Mouse (Mus musculus) thymus, postnatal 0 days (tissue): ENCODE measurements around the gene Prdm10. TPM values are rescaled to one million over a fixed set of nuclear protein-coding genes. Genes with fewer than 3 reads are reported as not detected.

Experiments
- polyA plus RNA-seq: library from polyadenylated mRNA; unstranded; fragments of >200 nt; fragmentation: Nextera tagmentation; extraction: Ambion mirVana; gene quantifications from 2 replicates; pipeline ENCODE4 v1.2.1, GENCODE M21; 2015

Gene Prdm10
- polyA plus RNA-seq, 1 experiment from 2014 or later = 3.6 TPM

Other genes starting within 250 kb of the Prdm10 start
- gene Zbtb44, start 249.9 kb upstream of the Prdm10 start, polyA plus RNA-seq = 8.4 and 10.8 TPM in 2 replicates
- 11.0 and 11.6 TPM in 2 replicates for gene St14, start 148.7 kb upstream of the Prdm10 start, polyA plus RNA-seq
- gene Aplp2, start 68.7 kb upstream of the Prdm10 start, polyA plus RNA-seq = 166 and 168 TPM in 2 replicates
- gene Nfrkb, start 105.7 kb downstream of the Prdm10 start, polyA plus RNA-seq = 27.4 and 32.9 TPM in 2 replicates
- 0.81 and 1.0 TPM in 2 replicates for gene Tmem45b, start 183.9 kb downstream of the Prdm10 start, polyA plus RNA-seq